Mouse (Mus musculus) lung, postnatal 0 days (tissue): ENCODE measurements around the gene Slain1.

Experiments used
- CTCF ChIP-seq: IDR thresholded peaks from 2 replicates; pipeline ENCODE4 v1.5.1; 2016; ENCODE audit warnings: antibody characterized with exemption, mild to moderate bottlenecking
- EP300 ChIP-seq: IDR thresholded peaks from 2 replicates; pipeline ENCODE4 v1.6.1; 2016; ENCODE audit warnings: antibody characterized with exemption, mild to moderate bottlenecking, control low read depth

- TF ChIP-seq EP300: no peak
- TF ChIP-seq CTCF: no peak
Measured at GRCm38 (mm10) chr14:103648623-103649255, 1.3 kb upstream of the Slain1 start.
